Mouse (Mus musculus) brain, embryonic 18.5 days (tissue): ENCODE results near the gene Cdk17.
A peak's percentile ranks its signal among the peaks of the same experiment; 100 is the strongest.
"Not testable (repeated sequence)": the region's sequence is repeated elsewhere in the genome, so short reads cannot be mapped to it uniquely, and the experiment has no call there.

Source experiments
- DNase-seq: peaks from one replicate; pipeline ENCODE4 v3.0.0-alpha.2; 2012; ENCODE audit warnings: low read depth, low spot score

Gene Cdk17

GRCm38 (mm10) chr10:93142600-93143284 is 17.9 kb upstream of the Cdk17 start:
- no peak for DNase-seq

- no peak for DNase-seq
Observed at GRCm38 (mm10) chr10:93143285-93143985, 17.2 kb upstream of the Cdk17 start.

GRCm38 (mm10) chr10:93143986-93144314 is 16.7 kb upstream of the Cdk17 start:
- no peak for DNase-seq

- DNase-seq = no peak
Observed at GRCm38 (mm10) chr10:93144579-93144978, 16.1 kb upstream of the Cdk17 start.

- no peak for DNase-seq
Observed at GRCm38 (mm10) chr10:93145088-93145487, 15.6 kb upstream of the Cdk17 start.

- no peak for DNase-seq
Observed at GRCm38 (mm10) chr10:93146601-93147000, 14.1 kb upstream of the Cdk17 start.

- no peak for DNase-seq
Observed at GRCm38 (mm10) chr10:93147691-93148090, 13.0 kb upstream of the Cdk17 start.

GRCm38 (mm10) chr10:93149597-93149996 is 11.1 kb upstream of the Cdk17 start:
- no peak for DNase-seq

GRCm38 (mm10) chr10:93151775-93152174 is 8.9 kb upstream of the Cdk17 start:
- no peak for DNase-seq

- no peak for DNase-seq
Observed at GRCm38 (mm10) chr10:93152698-93153097, 8.0 kb upstream of the Cdk17 start.

- DNase-seq = not testable (repeated sequence)
Observed at GRCm38 (mm10) chr10:93153404-93153803, 7.3 kb upstream of the Cdk17 start.

- no peak for DNase-seq
Observed at GRCm38 (mm10) chr10:93159651-93160496, 801 bp upstream of the Cdk17 start.

- DNase-seq = peak; percentile 81
Observed at GRCm38 (mm10) chr10:93160497-93160806, 223 bp upstream of the Cdk17 start.

GRCm38 (mm10) chr10:93161511-93162275 is 1.0 kb downstream of the Cdk17 start:
- peak; percentile 26 for DNase-seq

- DNase-seq = peak; percentile 16
Observed at GRCm38 (mm10) chr10:93162276-93162971, 1.7 kb downstream of the Cdk17 start.

- DNase-seq = no peak
Observed at GRCm38 (mm10) chr10:93162972-93163660, 2.4 kb downstream of the Cdk17 start.

- no peak for DNase-seq
Observed at GRCm38 (mm10) chr10:93163711-93164488, 3.2 kb downstream of the Cdk17 start.

GRCm38 (mm10) chr10:93165416-93166381 is 5.0 kb downstream of the Cdk17 start:
- no peak for DNase-seq

GRCm38 (mm10) chr10:93166382-93166769 is 5.7 kb downstream of the Cdk17 start:
- DNase-seq = no peak
